Mouse (Mus musculus) liver, postnatal 0 days (tissue): Measurements from ENCODE around the gene Ocrl. TPM values are rescaled to one million over a fixed set of nuclear protein-coding genes. Genes with fewer than 3 reads are reported as not detected.

ENCODE experiments used
- ATAC-seq: fragments of 200-750 bp; cut with Nextera tagmentation; 2 replicates; pipeline ENCODE4 v1.8.0; 2017; ENCODE audit warnings: mild to moderate bottlenecking, moderate library complexity
- DNase-seq: peaks from one replicate; pipeline ENCODE4 v3.0.0-alpha.2; 2016
- H3K27ac ChIP-seq: fragments of 300-500 bp; sonication (generic); 2 replicates; pipeline ENCODE4 v1.5.1; 2014; ENCODE audit warnings: antibody characterized with exemption, moderate library complexity, mild to moderate bottlenecking, low read depth
- H3K27me3 ChIP-seq: fragments of 300-500 bp; sonication (generic); 2 replicates; pipeline ENCODE4 v1.6.1; 2014; ENCODE audit warnings: low read length, control low read depth, mixed read lengths; ENCODE audit not compliant: insufficient read depth
- H3K36me3 ChIP-seq: fragments of 300-500 bp; sonication (generic); replicated peaks from 2 replicates; pipeline ENCODE4 v1.6.1; 2014; ENCODE audit warnings: mild to moderate bottlenecking, control low read depth, low read length, moderate library complexity, mixed read lengths; ENCODE audit not compliant: insufficient read depth
- H3K4me1 ChIP-seq: fragments of 300-500 bp; sonication (generic); 2 replicates; pipeline ENCODE4 v1.6.1; 2014; ENCODE audit warnings: antibody characterized with exemption, mild to moderate bottlenecking, control low read depth; ENCODE audit not compliant: insufficient read depth
- H3K4me2 ChIP-seq: fragments of 300-500 bp; sonication (generic); 2 replicates; pipeline ENCODE4 v1.6.1; 2014; ENCODE audit warnings: low read depth, mild to moderate bottlenecking, low read length, moderate library complexity, mixed read lengths
- H3K4me3 ChIP-seq: fragments of 300-500 bp; sonication (generic); 2 replicates; pipeline ENCODE4 v1.5.1; 2014; ENCODE audit warnings: low read depth, low read length
- H3K9ac ChIP-seq: fragments of 300-500 bp; sonication (generic); replicated peaks from 2 replicates; pipeline ENCODE4 v1.6.1; 2014; ENCODE audit warnings: mild to moderate bottlenecking, moderate library complexity
- H3K9me3 ChIP-seq: fragments of 300-500 bp; sonication (generic); 2 replicates; pipeline ENCODE4 v1.6.1; 2016; ENCODE audit warnings: mild to moderate bottlenecking, control low read depth, low read length, mixed read lengths
- CTCF ChIP-seq: sonication (generic); IDR thresholded peaks from 2 replicates; pipeline ENCODE4 v1.5.1; 2016; ENCODE audit warnings: antibody characterized with exemption, low read depth
- EP300 ChIP-seq: IDR thresholded peaks from 2 replicates; pipeline ENCODE4 v1.6.1; 2016; ENCODE audit warnings: antibody characterized with exemption, low read depth, mild to moderate bottlenecking
- WGBS: fragments of 180-500 bp; shearing (Covaris S2); extraction: QIAGEN DNeasy Blood & Tissue Kit; methylation state at CpG from one replicate; pipeline ENCODE4 v1.1.7; 2014; ENCODE audit not compliant: insufficient replicate concordance; 5-methylcytosine and 5-hydroxymethylcytosine counted together
- polyA plus RNA-seq: library from polyadenylated mRNA; unstranded; fragments of >200 nt; fragmentation: Nextera tagmentation; extraction: Ambion mirVana; gene quantifications from 2 replicates; pipeline ENCODE4 v1.2.1, GENCODE M21; 2015

Ocrl gene
- polyA plus RNA-seq, 1 experiment from 2014 or later, result 2.5 TPM

- TF ChIP-seq EP300 (no peak), CTCF (no peak)
Measured at GRCm38 (mm10) chrX:47892431-47893024, 19.7 kb upstream of the Ocrl start, which contains the start of gene Smarca1. Gene Smarca1 (minus strand): TSS chrX:47892974.

DNA sequence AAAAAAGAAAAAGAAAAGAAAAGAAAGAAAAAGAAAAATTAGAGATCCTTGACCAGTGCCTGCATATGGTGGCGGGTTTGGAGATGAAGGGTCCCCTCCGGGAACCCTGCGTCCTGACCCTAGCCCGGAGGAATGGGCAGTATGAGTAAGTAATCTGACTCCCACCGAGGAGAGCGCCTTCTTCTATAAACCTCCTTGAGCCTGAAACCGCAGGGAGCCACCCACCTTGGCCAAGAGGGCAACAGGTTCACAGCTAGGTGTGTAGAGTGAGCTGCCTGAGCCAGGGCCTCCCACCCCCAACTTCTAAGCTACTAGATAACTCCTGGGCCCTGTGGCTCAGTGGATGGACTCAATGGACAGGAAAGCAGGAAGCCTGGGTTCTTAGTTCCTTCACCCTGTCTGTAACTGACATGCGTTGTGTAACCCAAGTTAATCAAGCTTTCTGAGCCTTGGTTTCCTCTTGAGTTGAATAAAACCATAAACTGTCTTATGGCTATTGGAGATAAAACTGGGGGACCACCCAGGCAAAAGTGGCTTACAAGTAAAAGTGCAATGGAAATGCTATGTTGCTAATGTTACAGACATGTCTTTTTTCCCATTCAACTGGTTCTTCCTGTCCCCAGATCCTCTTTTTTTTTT, 836 bp downstream of the Ocrl start:
- Histone ChIP-seq H3K4me2 (peak overlapping the region; percentile 73), H3K27me3 (no peaks in the 10 kb centered on the region), H3K9ac (peak overlapping the region; percentile 71), H3K27ac (peak overlapping the region; percentile 44; the same call in 1 of the 2 replicates), H3K9me3 (no peaks in the 10 kb centered on the region), H3K4me3 (peak overlapping the region; percentile 71), H3K36me3 (no peaks in the 10 kb centered on the region), H3K4me1 (no peaks in the 10 kb centered on the region)
- TF ChIP-seq CTCF (no peak), EP300 (no peak)
- WGBS, result 25% methylated on average over 8 of the region's 8 CpGs
- ATAC-seq, result peak; percentile 19; the same call in 1 of the 2 replicates
- DNase-seq, result peak; percentile 15

More at GRCm38 (mm10) chrX:47892431-47893024, 19.7 kb upstream of the Ocrl start, which contains the start of gene Smarca1:
- Histone ChIP-seq H3K9me3 (no peaks in the 10 kb centered on the region), H3K27ac (no peak within 1 kb of the TSS), H3K27me3 (0 out of 2 replicates have a peak, but pooled peaks cover 3% of the 10 kb centered on the region), H3K9ac (no peak within 1 kb of the TSS; the same call in 1 of the 2 replicates), H3K4me2 (peak within 1 kb of the TSS; percentile 75), H3K4me1 (no peaks in the 10 kb centered on the region), H3K4me3 (peak within 1 kb of the TSS; percentile 49), H3K36me3 (no peaks in the 10 kb centered on the region)
- 22% methylated on average over 15 of the region's 17 CpGs for WGBS
- DNase-seq (no peak), ATAC-seq (no peak)

GRCm38 (mm10) chrX:47913543-47913938, 1.4 kb downstream of the Ocrl start:
- Histone ChIP-seq H3K4me1 (no peaks in the 10 kb centered on the region), H3K9me3 (no peaks in the 10 kb centered on the region), H3K27ac (no peak overlapping the region), H3K4me2 (peak overlapping the region; percentile 73), H3K4me3 (no peak overlapping the region), H3K36me3 (no peaks in the 10 kb centered on the region), H3K9ac (no peak overlapping the region), H3K27me3 (no peaks in the 10 kb centered on the region)
- WGBS, result 50% methylated on average over 7 of the region's 7 CpGs
- no peak for TF ChIP-seq EP300
- TF ChIP-seq CTCF, result no peak
- DNase-seq, result no peak
- no peak for ATAC-seq

DNA sequence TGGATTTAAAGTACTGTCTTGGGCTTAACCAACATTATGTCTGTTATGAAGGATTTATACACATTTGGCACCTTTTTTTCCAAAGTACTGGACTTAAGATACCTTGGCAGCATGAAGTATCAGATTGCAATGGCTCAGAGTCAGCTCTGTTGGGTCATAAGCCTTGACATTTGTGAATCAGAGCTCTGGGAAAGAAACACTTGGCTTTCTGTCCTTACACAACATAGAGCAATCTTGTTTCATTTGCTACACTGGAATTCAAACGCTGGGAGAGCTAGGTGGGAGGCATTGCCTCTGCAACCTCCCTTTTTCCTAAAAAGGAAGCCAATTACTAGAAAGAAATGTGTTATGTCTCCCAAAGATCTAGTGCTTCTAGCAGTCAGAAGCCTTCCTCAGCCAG, 4.6 kb downstream of the Ocrl start:
- DNase-seq (no peak), ATAC-seq (no peak)
- H3K9me3 ChIP-seq, result no peaks in the 10 kb centered on the region
- TF ChIP-seq CTCF, result no peak
- TF ChIP-seq EP300, result no peak
- H3K4me2 ChIP-seq, result no peak overlapping the region
- WGBS, result 71% methylated on average over 1 of the region's 1 CpGs
- no peak overlapping the region for H3K4me3 ChIP-seq
- no peaks in the 10 kb centered on the region for H3K4me1 ChIP-seq
- H3K27ac ChIP-seq, result no peak overlapping the region
- H3K9ac ChIP-seq, result no peak overlapping the region
- H3K36me3 ChIP-seq, result no peaks in the 10 kb centered on the region; the same call in 1 of the 2 replicates
- H3K27me3 ChIP-seq, result no peaks in the 10 kb centered on the region

- Histone ChIP-seq H3K4me3 (no peak overlapping the region), H3K4me1 (no peaks in the 10 kb centered on the region), H3K36me3 (no peaks in the 10 kb centered on the region; the same call in 1 of the 2 replicates), H3K4me2 (no peak overlapping the region), H3K27me3 (no peaks in the 10 kb centered on the region), H3K9ac (no peak overlapping the region), H3K27ac (no peak overlapping the region), H3K9me3 (no peaks in the 10 kb centered on the region)
- 71% methylated on average over 5 of the region's 5 CpGs for whole genome bisulfite sequencing
- DNase-seq (no peak), ATAC-seq (no peak)
- TF ChIP-seq CTCF (no peak), EP300 (no peak)
Measured at GRCm38 (mm10) chrX:47920541-47920940, 8.4 kb downstream of the Ocrl start.

- 40% methylated on average over 3 of the region's 3 CpGs for WGBS
- Histone ChIP-seq H3K9me3 (no peaks in the 10 kb centered on the region), H3K36me3 (no peaks in the 10 kb centered on the region), H3K4me3 (no peak overlapping the region), H3K27me3 (no peaks in the 10 kb centered on the region), H3K4me2 (no peak overlapping the region), H3K27ac (no peak overlapping the region), H3K9ac (no peak overlapping the region), H3K4me1 (no peaks in the 10 kb centered on the region)
- TF ChIP-seq CTCF (no peak), EP300 (no peak)
- DNase-seq (no peak), ATAC-seq (no peak)
Measured at GRCm38 (mm10) chrX:47927981-47928380, 15.8 kb downstream of the Ocrl start.
